In the genomic region with DNA sequence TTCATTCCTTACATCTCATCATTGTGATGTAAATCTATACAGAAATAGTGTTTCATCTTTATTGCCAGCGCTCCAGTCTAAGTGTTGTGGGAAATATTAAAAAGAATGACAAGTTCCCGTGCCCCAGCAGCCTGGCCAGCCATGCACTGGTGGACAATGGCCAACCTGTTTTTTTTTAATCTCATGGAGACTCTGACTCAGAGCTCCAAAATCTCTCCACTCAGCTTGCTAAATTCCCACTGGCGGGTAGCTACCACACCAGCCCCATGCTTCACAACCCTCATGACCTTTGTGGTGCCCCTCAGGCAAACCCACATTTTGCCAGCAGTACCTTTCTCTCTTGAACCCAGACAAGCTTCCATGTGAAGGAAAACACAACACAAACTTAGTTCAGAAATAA, we compare ENCODE assay signal across 15 mouse cellular contexts.
DNase-seq lines count a peak whose midpoint lies in the region; ATAC-seq and TF ChIP-seq lines count a peak whose summit lies in the region.
"Had no signal": no experiment of that assay in that cellular context is flagged by ENCODE, and none has a peak within 500 bp of the region (broad histone marks: within the 10 kb centered on the region; RNA-seq: fewer than 3 reads in every experiment).

No protein-coding gene starts in this region.

- H3K4me2 ChIP-seq in heart, embryonic 11.5 days, result no peak overlapping the region
- no peak overlapping the region for H3K4me2 ChIP-seq in heart, embryonic 15.5 days
- H3K4me2 ChIP-seq in hindbrain, embryonic 11.5 days (replicated peaks; ENCODE audit: low read depth, low read length), result no peak overlapping the region
- H3K4me2 ChIP-seq: hindbrain, embryonic 12.5 days; intestine, embryonic 15.5 days; neural tube, embryonic 15.5 days had no signal

- H3K9ac ChIP-seq in heart, embryonic 11.5 days (ENCODE audit: low read depth, low read length), result no peak overlapping the region
- no peak overlapping the region for H3K9ac ChIP-seq in heart, embryonic 15.5 days
- no peak overlapping the region for H3K9ac ChIP-seq in hindbrain, embryonic 11.5 days (ENCODE audit: low read depth, low read length)
- H3K9ac ChIP-seq: hindbrain, embryonic 12.5 days; intestine, embryonic 15.5 days; neural tube, embryonic 15.5 days had no signal

- H3K4me1 ChIP-seq in heart, embryonic 11.5 days (ENCODE audit: control insufficient read depth, insufficient read depth, low read length), result no peaks in the 10 kb centered on the region
- peaks cover 8% of the 10 kb centered on the region; the same call in 1 of the 2 replicates for H3K4me1 ChIP-seq in E14TG2a.4 (replicated peaks; ENCODE audit: low read depth, low read length)
- no peaks in the 10 kb centered on the region for H3K4me1 ChIP-seq in heart, embryonic 15.5 days (replicated peaks)
- H3K4me1 ChIP-seq in hindbrain, embryonic 10.5 days (replicated peaks), result no peaks in the 10 kb centered on the region
- H3K4me1 ChIP-seq in hindbrain, embryonic 11.5 days (replicated peaks; ENCODE audit: control insufficient read depth, insufficient read depth, low read length), result no peaks in the 10 kb centered on the region
- H3K4me1 ChIP-seq: hindbrain, embryonic 12.5 days; intestine, embryonic 15.5 days; neural tube, embryonic 15.5 days had no signal

- no peaks in the 10 kb centered on the region for H3K9me3 ChIP-seq in heart, embryonic 11.5 days (replicated peaks; ENCODE audit: control insufficient read depth, low read length)
- H3K9me3 ChIP-seq in E14TG2a.4 (ENCODE audit: low read length), result peaks cover 38% of the 10 kb centered on the region
- no peaks in the 10 kb centered on the region for H3K9me3 ChIP-seq in heart, embryonic 15.5 days (replicated peaks)
- H3K9me3 ChIP-seq in hindbrain, embryonic 10.5 days, result peaks cover 9% of the 10 kb centered on the region
- H3K9me3 ChIP-seq in hindbrain, embryonic 11.5 days (ENCODE audit: control insufficient read depth, low read length), result no peaks in the 10 kb centered on the region
- H3K9me3 ChIP-seq: intestine, embryonic 15.5 days; neural tube, embryonic 15.5 days had no signal

- H3K27me3 ChIP-seq in heart, embryonic 11.5 days (ENCODE audit: control insufficient read depth, insufficient read depth, low read length), result no peaks in the 10 kb centered on the region
- H3K27me3 ChIP-seq in E14TG2a.4 (ENCODE audit: insufficient read depth, low read length), result no peaks in the 10 kb centered on the region
- H3K27me3 ChIP-seq in heart, embryonic 15.5 days, result no peaks in the 10 kb centered on the region
- H3K27me3 ChIP-seq in hindbrain, embryonic 10.5 days (ENCODE audit: insufficient read depth, poor library complexity, severe bottlenecking), result no peaks in the 10 kb centered on the region
- H3K27me3 ChIP-seq in hindbrain, embryonic 11.5 days (ENCODE audit: control insufficient read depth, insufficient read depth, low read length), result no peaks in the 10 kb centered on the region
- H3K27me3 ChIP-seq: hindbrain, embryonic 12.5 days; intestine, embryonic 15.5 days; neural tube, embryonic 15.5 days had no signal

- no peak for TF ChIP-seq CTCF in E14TG2a.4 (conservative IDR thresholded peaks at IDR 0.05; ENCODE audit: low read length)

- no peak for ATAC-seq in heart, embryonic 11.5 days (replicated peaks; ENCODE audit: insufficient number of reproducible peaks, low FRiP score, low TSS enrichment)
- ATAC-seq in heart, embryonic 15.5 days (replicated peaks; ENCODE audit: insufficient number of reproducible peaks, insufficient read depth, low FRiP score, low read depth), result no peak
- no peak for ATAC-seq in hindbrain, embryonic 11.5 days (ENCODE audit: low FRiP score)
- ATAC-seq: intestine, embryonic 15.5 days had no signal

- H3K4me3 ChIP-seq in heart, embryonic 11.5 days (ENCODE audit: low read depth, low read length), result no peak overlapping the region
- H3K4me3 ChIP-seq in E14TG2a.4 (replicated peaks; ENCODE audit: low read length), result peak overlapping the region; percentile 78
- H3K4me3 ChIP-seq in heart, embryonic 15.5 days, result no peak overlapping the region
- H3K4me3 ChIP-seq in hindbrain, embryonic 10.5 days, result no peak overlapping the region
- H3K4me3 ChIP-seq in hindbrain, embryonic 11.5 days (ENCODE audit: low read depth, low read length), result no peak overlapping the region
- H3K4me3 ChIP-seq: hindbrain, embryonic 12.5 days; intestine, embryonic 15.5 days; neural tube, embryonic 15.5 days had no signal

- 81% methylated on average over 3 of the region's 3 CpGs for WGBS in heart, embryonic 11.5 days (ENCODE audit: insufficient replicate concordance)
- WGBS in heart, embryonic 15.5 days, result 58% methylated on average over 3 of the region's 3 CpGs
- WGBS in hindbrain, embryonic 10.5 days, result 89% methylated on average over 3 of the region's 3 CpGs
- WGBS in hindbrain, embryonic 11.5 days, result 93% methylated on average over 3 of the region's 3 CpGs

- H3K36me3 ChIP-seq in heart, embryonic 11.5 days (ENCODE audit: control insufficient read depth, insufficient read depth, low read length), result 0 out of 2 replicates have a peak, but pooled peaks cover 5% of the 10 kb centered on the region
- H3K36me3 ChIP-seq in E14TG2a.4 (ENCODE audit: insufficient read depth, low read length), result peaks cover 31% of the 10 kb centered on the region
- peaks cover 10% of the 10 kb centered on the region for H3K36me3 ChIP-seq in heart, embryonic 15.5 days
- peaks cover 49% of the 10 kb centered on the region for H3K36me3 ChIP-seq in hindbrain, embryonic 10.5 days
- peaks cover 12% of the 10 kb centered on the region for H3K36me3 ChIP-seq in hindbrain, embryonic 11.5 days (ENCODE audit: control insufficient read depth, insufficient read depth, low read length)

- H3K27ac ChIP-seq in heart, embryonic 11.5 days (ENCODE audit: low read depth, low read length), result no peak overlapping the region
- H3K27ac ChIP-seq in heart, embryonic 15.5 days, result peak overlapping the region; percentile 42; the same call in 1 of the 2 replicates
- H3K27ac ChIP-seq in hindbrain, embryonic 10.5 days, result no peak overlapping the region
- H3K27ac ChIP-seq in hindbrain, embryonic 11.5 days (ENCODE audit: low read depth, low read length), result no peak overlapping the region
- H3K27ac ChIP-seq: hindbrain, embryonic 12.5 days; intestine, embryonic 15.5 days; neural tube, embryonic 15.5 days had no signal

- peak; percentile 8 to 31 for DNase-seq in heart, adult 9 months (ENCODE audit: low spot score in 2 of 2)
- DNase-seq in 3T3-L1 (ENCODE audit: low read depth, low spot score), result peak; percentile 86
- DNase-seq in hindbrain, embryonic 10.5 days (ENCODE audit: low spot score), result no peak
- DNase-seq in hindbrain, embryonic 11.5 days (ENCODE audit: low spot score), result no peak
- DNase-seq in embryo, embryonic 11 days, result no peak
- DNase-seq: cerebellum, postnatal 10 days; kidney, postnatal 10 days; spleen, adult 18-20 months; thymus, postnatal 4 days had no signal

Comparison
In these comparisons a context has a peak if more than half of its experiments do, and no peak if none do; other contexts are left out.
1. DNase-seq: peak in heart, adult 9 months (2 of 2) and 3T3-L1 (single experiment); none in hindbrain, embryonic 10.5 days (single experiment), hindbrain, embryonic 11.5 days (single experiment) and embryo, embryonic 11 days (single experiment).